Mouse (Mus musculus): ENCODE results near the gene Atp5j2.

The Atp5j2 gene

DNA sequence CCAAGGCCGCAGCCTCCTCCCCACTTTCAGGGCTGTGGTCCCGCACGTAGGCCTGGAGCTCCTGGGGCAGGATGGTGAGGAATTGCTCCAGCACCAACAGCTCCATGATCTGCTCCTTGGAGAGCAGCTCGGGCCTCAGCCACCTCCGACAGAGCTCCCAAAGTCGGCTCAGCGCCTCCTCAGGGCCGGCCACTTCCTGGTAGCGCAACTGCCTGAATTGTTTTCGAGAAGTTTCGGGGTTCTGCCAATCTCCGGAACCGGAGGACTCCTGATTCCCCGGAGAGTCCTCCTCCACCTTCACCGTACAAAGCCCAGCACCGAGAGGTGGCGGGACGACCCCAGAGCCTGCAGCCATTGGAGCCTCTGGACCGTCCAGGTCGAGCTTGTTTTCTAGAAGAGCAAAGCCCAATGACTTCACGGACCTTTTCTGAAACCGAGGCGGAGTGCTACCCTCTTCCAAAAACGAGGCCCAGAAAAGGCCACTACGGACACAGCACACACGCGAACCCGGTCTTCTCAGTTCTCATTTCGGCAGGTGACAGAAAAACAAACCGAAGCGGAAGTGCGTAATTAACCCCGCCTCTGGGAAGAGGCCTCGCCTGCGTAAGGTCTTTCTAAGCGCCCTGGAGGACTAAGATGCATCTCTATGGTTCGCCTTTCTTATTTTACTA is 9.6 kb upstream of the Atp5j2 start, which contains the start of gene Zkscan14:
Zkscan14 (minus strand) TSS at position 548 of the 671 bp plus-strand sequence.
- in situ Hi-C loops (cut with MboI) = no loop called here

DNA sequence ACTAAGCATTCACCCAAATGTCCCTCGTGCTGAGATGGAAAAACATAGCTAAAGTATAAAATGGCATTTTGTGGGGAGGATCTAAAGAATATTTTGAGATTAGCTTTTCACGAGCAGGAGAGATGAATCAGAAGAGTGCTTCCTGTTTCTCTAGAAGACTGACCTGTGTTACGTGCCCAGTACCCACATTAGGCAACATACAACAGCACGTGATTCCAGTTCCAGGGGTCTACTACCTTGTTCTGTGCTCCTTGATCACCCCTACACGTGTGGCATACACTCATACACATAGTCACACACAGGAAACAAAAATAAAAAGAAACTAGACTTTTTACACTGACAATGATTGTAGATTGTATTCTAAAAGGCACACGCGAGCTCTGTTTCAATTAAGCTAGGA is 8.5 kb upstream of the Atp5j2 start:
- in situ Hi-C loops (cut with MboI) = no loop called here

DNA sequence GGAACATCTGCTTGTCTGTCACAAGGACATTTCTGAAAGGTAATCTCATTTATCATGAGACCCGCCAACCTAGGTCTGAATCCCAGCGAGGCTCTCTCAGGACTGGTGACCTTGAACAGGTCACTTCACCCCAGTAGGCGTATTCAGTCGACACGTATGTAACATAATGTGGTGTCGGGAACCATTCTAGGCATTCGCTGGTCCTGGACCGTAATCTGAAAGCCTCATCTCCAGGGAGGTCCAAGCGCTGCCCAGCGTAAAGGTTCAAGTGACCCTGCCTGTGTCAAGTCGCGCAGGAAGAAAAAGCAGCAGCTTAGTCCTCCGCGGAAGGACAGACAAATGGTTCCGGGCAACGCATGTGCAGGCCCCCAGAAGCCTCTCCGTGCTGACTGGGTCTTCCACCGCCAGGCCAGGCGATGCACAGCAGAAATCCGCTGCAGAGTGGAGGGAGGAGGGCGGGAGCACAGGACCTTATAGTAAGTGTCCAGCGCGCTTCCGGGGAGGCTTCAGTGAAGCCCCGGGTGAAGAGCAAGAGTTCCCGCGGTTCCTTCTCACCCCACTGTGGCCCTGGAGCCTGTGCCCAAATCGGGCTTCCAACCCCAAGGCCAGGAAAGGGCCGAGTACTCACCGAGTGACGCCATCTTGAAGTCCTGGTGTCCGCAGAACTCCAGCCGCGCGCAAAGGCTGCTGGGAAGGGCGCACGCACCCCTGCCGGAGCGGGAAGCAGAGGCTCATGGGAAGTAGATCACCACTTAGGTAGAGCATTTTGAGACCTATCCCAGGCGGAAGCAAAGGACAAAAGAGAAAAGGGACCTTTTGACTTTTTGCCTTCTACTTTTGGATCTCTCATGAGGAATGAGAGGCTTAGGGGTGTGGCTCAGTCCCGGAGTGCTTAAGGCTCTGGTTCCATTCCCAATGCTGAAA is 725 bp downstream of the Atp5j2 start:
- in situ Hi-C loops (cut with MboI) = no loop called here

DNA sequence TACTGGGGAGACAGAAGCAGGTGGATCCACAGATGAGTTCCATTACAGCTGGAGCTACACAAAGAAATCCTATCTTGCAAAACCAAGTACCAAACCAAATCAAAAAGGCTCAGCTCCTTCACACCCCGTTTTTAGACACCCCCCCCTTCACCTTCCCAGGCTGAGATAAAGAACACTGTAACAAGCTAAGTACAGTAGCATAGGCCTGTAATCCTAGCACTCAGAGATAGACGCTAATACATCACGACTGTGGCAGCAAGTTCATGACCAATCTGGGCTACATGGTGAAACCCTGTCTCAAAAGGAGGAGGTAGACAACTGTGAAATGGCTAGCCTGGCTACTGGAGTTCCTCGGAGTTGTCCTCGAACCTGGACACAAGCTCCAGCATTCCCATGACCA is 1.5 kb downstream of the Atp5j2 start:
- in situ Hi-C loops (cut with MboI) = no loop called here

DNA sequence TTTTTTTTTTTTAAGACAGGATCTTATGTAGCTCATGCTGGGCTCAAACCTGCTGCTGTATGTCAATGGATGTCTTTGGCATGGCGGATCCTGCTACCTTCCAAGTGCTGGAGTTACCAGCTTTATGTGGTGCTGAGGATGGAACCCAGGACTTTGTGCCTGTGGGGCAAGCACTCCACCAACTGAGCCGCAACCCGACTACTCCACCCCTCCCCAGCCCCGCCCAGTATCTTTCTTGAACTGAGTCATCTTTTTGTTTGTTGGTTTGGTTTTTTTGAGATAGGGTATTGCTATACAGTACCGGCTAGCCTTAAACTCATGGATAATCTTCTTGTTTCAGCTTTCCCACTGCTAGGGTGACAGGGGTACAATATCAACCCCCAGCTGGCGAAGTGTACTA is 2.4 kb downstream of the Atp5j2 start:
- in situ Hi-C loops (cut with MboI) = no loop called here

DNA sequence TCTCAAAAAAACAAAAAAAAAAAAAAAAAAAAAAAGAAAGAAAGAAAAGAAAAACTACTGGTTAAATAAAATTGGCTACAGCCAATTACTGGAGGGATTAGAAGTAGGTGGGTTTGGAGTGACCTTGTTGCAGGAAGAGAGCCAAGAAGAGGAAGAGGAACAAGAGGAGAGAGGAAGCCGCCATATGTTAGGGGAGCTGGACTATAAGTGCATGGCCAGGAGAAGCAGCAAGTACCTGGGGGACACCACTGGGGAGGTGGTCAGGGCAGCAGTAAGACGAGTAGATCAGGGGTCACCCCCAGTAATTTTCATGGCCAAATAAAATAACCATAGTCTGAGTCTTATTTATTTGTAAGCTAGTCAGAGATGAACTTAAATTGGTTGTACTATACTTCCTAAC is 6.6 kb downstream of the Atp5j2 start:
- in situ Hi-C loops (cut with MboI) = no loop called here

DNA sequence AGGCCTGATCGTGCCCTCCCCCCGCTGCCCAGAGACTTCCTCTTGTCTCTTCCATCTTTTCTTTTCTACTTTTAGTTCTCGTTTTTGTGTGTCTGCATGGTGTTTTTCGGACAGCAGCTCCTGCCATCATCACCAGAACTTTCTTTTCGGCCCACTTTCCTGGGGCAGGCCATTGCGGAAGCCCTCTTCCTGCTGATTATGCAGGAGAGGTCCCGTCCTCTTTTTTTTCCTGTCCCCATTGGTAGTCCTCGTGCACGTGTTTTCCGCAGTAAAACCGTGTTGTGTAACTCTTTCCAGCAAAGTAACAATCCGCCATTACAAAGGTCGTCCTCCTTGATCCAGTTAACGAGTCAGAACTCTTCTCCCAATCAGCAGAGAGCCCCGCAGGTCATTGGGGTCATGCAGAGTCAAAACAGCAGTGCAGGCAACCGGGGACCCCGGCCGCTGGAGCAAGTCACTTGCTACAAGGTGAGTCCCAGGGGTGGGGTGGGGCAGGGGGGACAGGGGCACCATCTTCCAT is 13.3 kb downstream of the Atp5j2 start:
- in situ Hi-C loops (cut with MboI) = no loop called here

DNA sequence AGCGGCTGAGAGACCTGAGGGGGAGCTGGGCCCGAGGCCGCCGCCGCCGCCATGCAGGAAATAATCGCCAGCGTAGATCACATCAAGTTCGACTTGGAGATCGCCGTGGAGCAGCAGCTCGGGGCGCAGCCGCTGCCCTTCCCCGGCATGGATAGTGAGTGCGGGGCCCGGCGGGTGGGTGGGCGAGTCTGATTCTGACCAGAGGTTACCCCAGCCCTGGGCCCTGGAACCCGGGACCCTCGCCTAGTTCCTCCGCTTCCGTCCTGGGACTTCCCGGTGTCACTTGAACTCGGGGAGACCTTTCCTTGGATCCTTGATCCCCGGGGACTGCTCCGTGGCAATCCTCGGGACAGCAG is 24.6 kb downstream of the Atp5j2 start:
- in situ Hi-C loops (cut with MboI) = no loop called here

DNA sequence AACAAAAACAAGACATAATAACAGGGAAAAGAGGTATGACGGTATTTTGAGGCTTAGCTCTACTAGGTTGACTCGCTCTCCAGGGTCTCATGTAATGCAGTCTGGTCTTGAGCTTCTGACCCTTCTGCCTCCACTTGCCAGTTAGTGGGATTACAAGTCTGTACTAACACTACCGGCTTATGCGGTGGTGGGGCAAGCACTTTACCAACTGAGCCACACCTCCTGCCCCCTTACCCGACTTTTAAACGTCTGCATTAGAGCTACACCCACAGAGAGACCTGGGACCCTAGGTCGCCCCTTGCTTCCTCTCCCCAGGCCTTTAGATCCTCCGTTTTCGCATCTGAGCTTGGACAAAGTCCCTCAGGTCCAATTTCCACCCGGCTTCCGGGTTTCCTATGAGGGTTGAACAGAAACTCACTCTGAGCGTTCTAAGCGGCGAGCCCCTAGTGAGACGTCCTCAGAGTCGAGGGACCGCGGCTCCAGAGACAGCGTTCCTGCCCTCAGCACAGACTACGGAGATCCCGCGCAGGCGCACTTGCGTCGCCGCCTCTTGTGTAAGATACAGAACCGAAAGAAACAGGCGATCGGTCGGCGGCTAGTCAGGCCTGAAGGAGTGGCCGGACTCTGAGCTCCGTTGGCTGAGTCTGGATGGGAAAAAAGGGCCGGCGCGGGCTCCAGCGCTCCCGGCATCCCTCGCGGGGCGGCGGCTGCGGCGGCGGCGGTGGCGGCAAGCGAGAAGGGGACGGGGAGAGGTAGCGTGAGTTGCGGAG is 25.1 kb downstream of the Atp5j2 start, which contains the start of the genes Ptcd1 and Cpsf4:
Ptcd1 (minus strand) TSS at position 573 of the 770 bp plus-strand sequence.
Cpsf4 (plus strand) TSS at position 678 of the 770 bp plus-strand sequence.
- in situ Hi-C loops (cut with MboI) = no loop called here

DNA sequence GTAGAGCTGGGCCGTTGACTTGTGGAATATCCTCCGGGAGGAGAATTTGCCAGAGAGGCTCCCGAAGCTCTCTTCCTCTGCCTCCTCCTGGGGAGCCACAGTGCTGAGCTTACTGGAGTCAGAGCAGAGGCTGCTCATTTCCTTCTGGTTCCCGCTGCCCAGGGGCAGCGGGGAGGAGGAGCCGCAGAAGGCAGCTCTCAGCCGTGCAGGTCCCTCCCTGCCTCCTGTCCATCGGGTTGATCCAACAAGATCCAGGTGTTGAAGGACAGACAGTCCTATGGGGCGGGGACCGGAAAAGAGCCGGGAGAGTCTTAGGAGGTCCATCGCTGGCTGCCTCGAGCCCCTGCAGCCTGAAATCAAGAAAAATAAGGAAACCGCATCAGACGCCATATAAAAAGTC is 26.7 kb downstream of the Atp5j2 start:
- in situ Hi-C loops (cut with MboI) = no loop called here

DNA sequence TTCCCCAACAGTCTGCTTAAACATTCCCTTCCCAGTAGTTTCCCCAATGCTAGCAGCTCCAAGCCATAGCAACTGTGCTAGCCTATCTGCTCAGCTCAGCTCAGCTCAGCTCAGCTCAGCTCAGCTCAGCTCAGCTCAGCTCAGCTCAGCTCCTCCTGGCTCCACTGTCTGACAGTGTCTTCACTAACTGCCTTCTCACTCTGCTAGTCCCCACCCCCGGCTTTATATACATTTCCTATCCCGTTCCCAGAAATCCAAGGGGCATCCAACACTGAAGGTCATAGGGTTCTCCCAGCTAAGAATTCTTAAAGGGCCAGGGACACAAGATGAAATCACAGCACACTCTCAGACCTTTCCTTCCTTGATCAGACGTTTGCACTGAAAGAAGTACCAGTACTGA is 27.2 kb downstream of the Atp5j2 start:
- in situ Hi-C loops (cut with MboI) = no loop called here

DNA sequence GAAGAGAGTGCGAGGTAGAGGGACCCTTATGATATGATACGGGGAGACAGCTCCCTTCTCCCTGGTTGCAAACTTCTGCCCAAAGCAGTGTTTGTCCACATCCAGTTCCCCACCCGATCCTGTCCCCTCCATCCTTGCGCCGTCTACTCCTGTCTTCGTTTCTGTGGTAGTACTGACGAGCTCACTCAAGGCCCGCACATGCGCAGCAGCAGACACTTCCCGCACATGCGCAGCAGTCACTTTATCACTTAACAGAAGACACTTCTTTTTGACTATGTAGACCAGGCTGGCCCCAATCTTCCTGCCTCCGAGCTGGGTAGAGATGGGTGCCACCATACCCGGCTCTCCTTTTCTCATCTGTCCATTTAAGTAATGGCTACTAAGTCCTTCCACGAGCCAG is 30.5 kb downstream of the Atp5j2 start:
- in situ Hi-C loops (cut with MboI) = no loop called here

DNA sequence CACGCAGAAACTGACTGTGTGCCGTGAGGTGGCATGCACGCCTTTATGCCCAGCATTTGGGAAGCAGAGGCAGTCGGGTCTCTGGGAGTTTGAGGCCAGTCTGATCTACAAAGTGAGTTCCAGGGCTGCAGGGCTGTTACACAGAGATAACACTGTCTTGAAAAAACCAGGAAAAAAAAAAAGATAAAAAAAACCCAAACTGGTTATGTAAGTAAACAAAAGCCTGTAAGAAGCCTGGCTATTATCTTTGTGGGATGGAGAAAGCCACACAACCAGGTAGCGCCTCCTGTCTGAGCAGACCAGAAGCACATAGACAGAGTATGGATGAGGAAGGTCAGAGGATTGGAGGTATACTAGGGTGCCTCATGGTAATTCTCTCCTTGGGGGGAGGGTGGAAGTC is 39.2 kb downstream of the Atp5j2 start:
- in situ Hi-C loops (cut with MboI) = no loop called here

DNA sequence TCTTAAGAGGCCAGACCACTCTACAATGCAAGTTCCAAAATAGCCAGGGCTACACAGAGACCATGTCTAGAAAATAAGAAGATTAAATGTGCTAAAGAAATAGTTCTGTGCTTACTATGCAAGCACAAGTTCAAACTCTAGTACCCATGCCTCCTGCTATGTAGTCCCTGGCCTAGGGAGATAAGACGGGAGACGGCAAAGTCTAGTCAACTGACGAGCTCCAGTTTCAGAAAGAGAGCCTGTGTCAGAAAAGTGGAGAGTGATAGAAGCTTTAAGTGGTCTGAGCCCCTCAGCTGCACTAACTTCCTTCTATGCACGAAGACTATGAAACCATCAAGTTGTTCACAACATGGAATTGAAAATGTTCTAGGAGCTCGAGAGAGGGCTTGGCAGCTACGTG is 42.6 kb downstream of the Atp5j2 start:
- in situ Hi-C loops (cut with MboI) = no loop called here

DNA sequence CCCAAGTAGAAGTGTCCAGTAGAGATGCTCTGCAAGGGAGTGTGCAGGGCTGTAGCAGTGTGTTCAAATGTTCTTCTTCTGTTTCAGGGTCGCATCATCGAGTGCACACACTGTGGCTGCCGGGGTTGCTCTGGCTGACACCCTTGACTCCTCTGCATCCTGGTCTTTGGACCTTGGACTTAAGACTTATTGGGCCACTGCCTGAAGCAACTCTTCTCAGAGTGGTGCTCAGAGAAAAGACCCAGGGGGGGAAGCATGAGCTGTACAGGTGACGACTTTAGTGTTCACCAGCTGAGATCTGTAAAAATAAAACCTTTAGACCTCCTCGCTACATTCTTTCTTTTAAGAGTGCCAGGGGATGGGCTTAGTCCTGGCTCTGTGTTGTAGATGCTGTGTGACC is 44.1 kb downstream of the Atp5j2 start:
- in situ Hi-C loops (cut with MboI) = no loop called here

DNA sequence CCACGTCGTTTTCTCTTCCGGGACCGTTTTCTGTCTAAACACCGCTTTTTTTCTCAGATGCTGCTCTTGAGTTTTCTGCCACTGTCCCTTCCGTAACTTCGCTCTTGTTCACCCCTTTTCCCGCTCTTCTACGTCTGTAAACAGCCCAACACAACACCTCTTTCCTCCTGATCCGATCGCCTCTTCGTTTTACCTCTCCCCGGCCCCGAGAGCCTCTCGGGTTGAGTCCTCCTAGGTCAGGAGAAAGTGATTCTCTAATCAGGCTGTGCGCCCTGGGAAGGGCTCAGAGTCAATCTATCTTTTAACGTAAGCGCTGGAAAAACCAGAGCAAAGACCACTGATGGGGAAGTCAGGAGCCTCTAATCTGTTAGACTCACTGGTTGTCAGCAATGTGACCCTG is 51.3 kb downstream of the Atp5j2 start:
- in situ Hi-C loops (cut with MboI) = no loop called here

DNA sequence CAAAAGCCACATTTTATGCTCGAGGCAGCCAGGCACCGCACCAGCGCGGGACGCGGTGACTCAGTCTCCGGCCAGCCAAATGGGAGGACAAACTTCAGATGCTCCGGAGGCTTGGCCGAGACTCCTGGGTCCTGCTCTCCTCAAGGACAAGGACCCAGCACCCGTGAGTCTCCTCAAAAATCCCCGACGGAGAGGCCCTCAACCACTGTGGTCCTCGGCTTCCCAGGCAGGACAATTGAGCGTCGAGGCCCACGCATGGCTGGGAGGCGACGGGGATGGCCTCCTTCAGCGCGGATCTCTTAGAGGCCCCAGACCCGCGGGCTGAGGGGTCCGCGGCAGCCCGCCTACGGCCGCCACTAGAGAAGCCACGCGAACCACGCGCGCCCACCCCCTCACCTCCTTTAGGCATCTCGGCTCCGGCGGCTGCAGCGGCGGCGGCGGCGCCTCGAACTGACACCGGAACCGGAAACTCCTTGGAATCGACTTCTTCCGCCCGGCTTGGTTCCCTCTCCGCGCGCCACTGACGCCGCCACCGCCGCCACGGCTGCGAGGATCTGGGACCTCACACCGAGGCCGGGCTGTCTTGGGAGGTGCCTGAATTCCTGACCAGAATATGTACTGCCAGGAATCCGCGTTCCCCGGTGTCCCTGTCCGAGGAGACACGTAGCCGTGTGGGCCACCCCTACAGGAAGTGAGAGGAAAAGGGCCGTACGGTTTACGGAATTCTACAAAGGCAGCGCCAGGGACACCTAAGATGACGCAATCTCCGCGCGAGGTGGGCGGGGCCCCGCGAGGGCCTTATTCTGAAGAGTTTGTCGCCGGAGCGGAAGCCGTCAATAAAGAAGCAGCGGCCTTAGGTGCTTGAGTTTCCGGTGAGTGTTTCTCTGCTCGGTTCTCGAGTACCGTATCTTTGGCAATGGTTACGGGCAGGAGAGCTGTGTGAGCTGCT is 52.0 kb downstream of the Atp5j2 start, which contains the start of the genes Pdap1 and Bud31:
Pdap1 (minus strand) TSS at position 668 of the 949 bp plus-strand sequence.
Bud31 (plus strand) TSS at position 792 of the 949 bp plus-strand sequence.
- in situ Hi-C loops (cut with MboI) = no loop called here

DNA sequence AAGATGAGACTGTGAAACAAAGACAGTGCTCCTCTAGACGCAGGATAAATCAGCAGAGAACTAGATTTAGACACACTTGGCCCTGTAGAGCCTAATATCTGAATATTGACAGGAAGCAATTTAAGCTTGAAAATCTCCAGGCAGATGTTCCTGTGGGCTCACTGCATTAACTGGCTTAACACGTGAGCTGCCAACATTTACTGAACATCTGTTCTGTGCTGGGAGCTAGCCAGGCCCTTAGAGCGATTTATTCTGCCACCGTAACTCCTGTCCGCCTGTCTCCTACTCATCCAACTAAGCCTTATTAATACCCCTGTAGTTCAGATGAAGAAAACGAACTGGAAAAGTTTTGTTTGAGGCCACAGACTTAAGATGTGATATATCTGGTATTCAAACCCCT is 53.0 kb downstream of the Atp5j2 start:
- in situ Hi-C loops (cut with MboI) = no loop called here
